Mouse (Mus musculus) activated CD4-positive, CD25-positive, alpha-beta regulatory T cell, adult 4 months (primary cell): Measurements from ENCODE around the gene Trpm5. TPM values are rescaled to one million over a fixed set of nuclear protein-coding genes. Genes with fewer than 3 reads are reported as not detected.

ENCODE experiments used
- ATAC-seq: one replicate; pipeline ENCODE4 v1.8.0; 2017
- polyA plus RNA-seq, 2 experiments: library from polyadenylated mRNA; unstranded; fragments of 100-300 nt; shearing (Covaris generic); gene quantifications; one replicate each; pipeline ENCODE4 v1.2.1; 2017

Trpm5 gene
- polyA plus RNA-seq, result not detected

GRCm38 (mm10) chr7:143094592-143095553, at the start of gene Trpm5:
Gene Trpm5 (minus strand): TSS chr7:143094642.
- ATAC-seq, result no peak

GRCm38 (mm10) chr7:143142680-143143079, 48.2 kb upstream of the Trpm5 start:
- no peak for ATAC-seq

- no peak for ATAC-seq
Observed at GRCm38 (mm10) chr7:143139932-143140331, 45.5 kb upstream of the Trpm5 start.

- no peak for ATAC-seq
Observed at GRCm38 (mm10) chr7:143138789-143139188, 44.3 kb upstream of the Trpm5 start.

- no peak for ATAC-seq
Observed at GRCm38 (mm10) chr7:143136561-143136960, 42.1 kb upstream of the Trpm5 start.

GRCm38 (mm10) chr7:143136125-143136524, 41.7 kb upstream of the Trpm5 start:
- ATAC-seq, result no peak

- ATAC-seq, result no peak
Observed at GRCm38 (mm10) chr7:143132815-143133214, 38.4 kb upstream of the Trpm5 start.

- ATAC-seq, result no peak
Observed at GRCm38 (mm10) chr7:143124902-143125301, 30.5 kb upstream of the Trpm5 start.

GRCm38 (mm10) chr7:143123876-143124669, 29.6 kb upstream of the Trpm5 start:
- ATAC-seq, result no peak

- ATAC-seq, result no peak
Observed at GRCm38 (mm10) chr7:143122191-143122590, 27.7 kb upstream of the Trpm5 start.

GRCm38 (mm10) chr7:143119826-143120225, 25.4 kb upstream of the Trpm5 start:
- ATAC-seq, result no peak

- no peak for ATAC-seq
Observed at GRCm38 (mm10) chr7:143119407-143119806, 25.0 kb upstream of the Trpm5 start.

- ATAC-seq, result no peak
Observed at GRCm38 (mm10) chr7:143116521-143116920, 22.1 kb upstream of the Trpm5 start.

GRCm38 (mm10) chr7:143114773-143115172, 20.3 kb upstream of the Trpm5 start:
- no peak for ATAC-seq

GRCm38 (mm10) chr7:143112395-143112794, 18.0 kb upstream of the Trpm5 start:
- ATAC-seq, result no peak

GRCm38 (mm10) chr7:143111719-143112118, 17.3 kb upstream of the Trpm5 start:
- ATAC-seq, result no peak

GRCm38 (mm10) chr7:143110803-143111202, 16.4 kb upstream of the Trpm5 start:
- ATAC-seq, result no peak

GRCm38 (mm10) chr7:143109696-143110095, 15.3 kb upstream of the Trpm5 start:
- no peak for ATAC-seq

- ATAC-seq, result no peak
Observed at GRCm38 (mm10) chr7:143108996-143109660, 14.7 kb upstream of the Trpm5 start.

GRCm38 (mm10) chr7:143108200-143108599, 13.8 kb upstream of the Trpm5 start:
- ATAC-seq, result no peak

GRCm38 (mm10) chr7:143106672-143107465, 12.4 kb upstream of the Trpm5 start:
- ATAC-seq, result no peak

GRCm38 (mm10) chr7:143106062-143106461, 11.6 kb upstream of the Trpm5 start, which contains the start of gene Kcnq1:
Gene Kcnq1 (plus strand): TSS chr7:143106362.
- ATAC-seq, result no peak
